Mouse (Mus musculus) midbrain, embryonic 13.5 days (tissue): Measurements from ENCODE around the gene Mief1. TPM values are rescaled to one million over a fixed set of nuclear protein-coding genes. Genes with fewer than 3 reads are reported as not detected.
A peak's percentile ranks its signal among the peaks of the same experiment; 100 is the strongest.

Experiments
- ATAC-seq: fragments of 200-750 bp; cut with Nextera tagmentation; 2 replicates; pipeline ENCODE4 v1.8.0; 2017; ENCODE audit warnings: mild to moderate bottlenecking, moderate TSS enrichment, moderate library complexity
- H3K27ac ChIP-seq: fragments of 300-500 bp; sonication (generic); 2 replicates; pipeline ENCODE4 v1.5.1; 2015; ENCODE audit warnings: inconsistent platforms, mild to moderate bottlenecking, moderate library complexity
- H3K27me3 ChIP-seq: fragments of 300-500 bp; sonication (generic); 2 replicates; pipeline ENCODE4 v1.6.1; 2015; ENCODE audit warnings: mild to moderate bottlenecking, inconsistent platforms
- H3K36me3 ChIP-seq: fragments of 300-500 bp; sonication (generic); 2 replicates; pipeline ENCODE4 v1.6.1; 2015; ENCODE audit warnings: mild to moderate bottlenecking, inconsistent platforms
- H3K4me1 ChIP-seq: fragments of 300-500 bp; sonication (generic); replicated peaks from 2 replicates; pipeline ENCODE4 v1.6.1; 2015; ENCODE audit warnings: inconsistent platforms
- H3K4me2 ChIP-seq: fragments of 300-500 bp; sonication (generic); replicated peaks from 2 replicates; pipeline ENCODE4 v1.6.1; 2015; ENCODE audit warnings: moderate library complexity, mild to moderate bottlenecking, inconsistent platforms
- H3K4me3 ChIP-seq: fragments of 300-500 bp; sonication (generic); replicated peaks from 2 replicates; pipeline ENCODE4 v1.5.1; 2015; ENCODE audit warnings: mild to moderate bottlenecking, inconsistent platforms
- H3K9ac ChIP-seq: fragments of 300-500 bp; sonication (generic); replicated peaks from 2 replicates; pipeline ENCODE4 v1.6.1; 2015; ENCODE audit warnings: mild to moderate bottlenecking, inconsistent platforms
- H3K9me3 ChIP-seq: fragments of 300-500 bp; sonication (generic); 2 replicates; pipeline ENCODE4 v1.6.1; 2016; ENCODE audit warnings: mild to moderate bottlenecking, inconsistent platforms
- WGBS: fragments of 180-500 bp; shearing (Covaris S2); methylation state at CpG from one replicate; pipeline ENCODE4 v1.1.7; 2015; 5-methylcytosine and 5-hydroxymethylcytosine counted together
- polyA plus RNA-seq: library from polyadenylated mRNA; unstranded; fragments of >200 nt; fragmentation: Nextera tagmentation; extraction: Ambion mirVana; gene quantifications from 2 replicates; pipeline ENCODE4 v1.2.1, GENCODE M21; 2015

The Mief1 gene
- polyA plus RNA-seq, 1 experiment from 2014 or later: 43.8 TPM

DNA sequence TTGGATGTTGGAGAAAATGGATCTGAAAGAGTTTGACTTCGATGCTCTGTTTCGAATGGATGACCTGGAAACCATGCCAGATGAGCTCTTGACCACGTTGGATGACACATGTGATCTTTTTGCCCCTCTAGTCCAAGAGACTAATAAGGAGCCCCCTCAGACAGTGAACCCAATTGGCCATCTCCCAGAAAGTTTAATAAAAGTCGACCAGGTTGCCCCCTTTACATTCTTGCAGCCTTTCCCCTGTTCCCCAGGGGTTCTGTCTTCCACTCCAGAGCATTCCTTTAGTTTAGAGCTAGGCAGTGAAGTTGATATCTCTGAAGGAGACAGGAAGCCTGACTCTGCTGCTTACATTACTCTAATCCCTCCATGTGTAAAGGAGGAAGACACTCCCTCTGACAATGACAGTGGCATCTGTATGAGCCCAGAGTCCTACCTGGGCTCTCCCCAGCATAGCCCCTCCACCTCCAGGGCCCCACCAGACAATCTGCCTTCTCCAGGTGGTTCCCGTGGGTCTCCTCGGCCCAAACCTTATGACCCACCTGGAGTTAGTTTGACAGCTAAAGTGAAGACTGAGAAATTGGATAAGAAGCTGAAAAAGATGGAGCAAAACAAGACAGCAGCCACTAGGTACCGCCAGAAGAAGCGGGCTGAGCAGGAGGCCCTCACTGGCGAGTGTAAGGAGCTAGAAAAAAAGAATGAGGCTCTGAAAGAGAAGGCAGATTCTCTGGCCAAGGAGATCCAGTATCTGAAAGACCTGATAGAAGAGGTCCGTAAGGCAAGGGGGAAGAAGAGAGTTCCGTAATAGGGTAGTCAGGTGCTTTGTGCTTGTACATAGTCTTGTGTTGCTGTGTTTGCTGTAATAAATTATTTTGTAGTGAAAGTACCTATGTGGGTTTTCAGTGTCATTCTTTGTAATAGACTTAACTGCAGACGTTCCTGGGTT, 23.1 kb downstream of the Mief1 start:
- H3K4me1 ChIP-seq: peaks cover 36% of the 10 kb centered on the region
- no peaks in the 10 kb centered on the region for H3K9me3 ChIP-seq
- H3K4me2 ChIP-seq: peak overlapping the region; percentile 98
- H3K27me3 ChIP-seq: no peaks in the 10 kb centered on the region
- H3K36me3 ChIP-seq: peaks cover 48% of the 10 kb centered on the region
- H3K27ac ChIP-seq: peak overlapping the region; percentile 98
- ATAC-seq: no peak
- peak overlapping the region; percentile 100 for H3K4me3 ChIP-seq
- WGBS: 65% methylated on average over 12 of the region's 12 CpGs
- H3K9ac ChIP-seq: peak overlapping the region; percentile 100

DNA sequence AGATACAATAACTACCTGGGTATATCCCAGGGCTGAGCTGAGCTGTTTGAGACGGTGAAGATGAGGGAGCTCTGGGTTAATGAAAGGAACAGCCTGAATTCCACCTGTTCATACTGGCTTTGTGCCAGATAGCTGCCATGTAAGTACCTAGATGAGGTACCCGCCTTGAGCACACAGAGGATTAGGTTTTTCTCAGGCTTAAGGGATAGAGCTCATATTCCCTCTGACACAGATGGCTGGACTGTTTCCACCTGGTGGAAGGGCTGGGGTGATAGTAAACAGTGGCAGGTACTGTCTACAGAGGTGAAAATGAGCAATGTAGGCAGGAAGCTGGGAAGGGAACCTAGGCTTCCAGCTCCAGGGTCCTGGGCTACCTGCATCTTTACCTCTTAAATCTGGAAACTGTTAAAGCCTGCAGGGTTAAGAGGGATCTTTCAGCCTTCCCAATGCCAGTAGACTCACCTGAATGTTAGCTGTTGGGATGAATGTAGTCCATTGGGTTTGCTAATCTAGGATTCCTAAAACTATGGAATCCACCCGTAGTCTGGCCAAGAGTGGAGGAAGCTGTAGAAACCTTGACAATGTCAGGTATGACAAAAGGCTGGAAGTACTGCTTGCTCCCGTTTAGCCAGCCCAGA, 23.9 kb downstream of the Mief1 start:
- H3K9ac ChIP-seq: peak overlapping the region; percentile 100; the same call in 1 of the 2 replicates
- ATAC-seq: no peak
- H3K4me2 ChIP-seq: peak overlapping the region; percentile 98
- H3K27me3 ChIP-seq: no peaks in the 10 kb centered on the region
- peak overlapping the region; percentile 100 for H3K4me3 ChIP-seq
- H3K36me3 ChIP-seq: peaks cover 45% of the 10 kb centered on the region
- peaks cover 42% of the 10 kb centered on the region for H3K4me1 ChIP-seq
- H3K9me3 ChIP-seq: no peaks in the 10 kb centered on the region
- 30% methylated on average over 4 of the region's 4 CpGs for WGBS
- peak overlapping the region; percentile 98 for H3K27ac ChIP-seq

DNA sequence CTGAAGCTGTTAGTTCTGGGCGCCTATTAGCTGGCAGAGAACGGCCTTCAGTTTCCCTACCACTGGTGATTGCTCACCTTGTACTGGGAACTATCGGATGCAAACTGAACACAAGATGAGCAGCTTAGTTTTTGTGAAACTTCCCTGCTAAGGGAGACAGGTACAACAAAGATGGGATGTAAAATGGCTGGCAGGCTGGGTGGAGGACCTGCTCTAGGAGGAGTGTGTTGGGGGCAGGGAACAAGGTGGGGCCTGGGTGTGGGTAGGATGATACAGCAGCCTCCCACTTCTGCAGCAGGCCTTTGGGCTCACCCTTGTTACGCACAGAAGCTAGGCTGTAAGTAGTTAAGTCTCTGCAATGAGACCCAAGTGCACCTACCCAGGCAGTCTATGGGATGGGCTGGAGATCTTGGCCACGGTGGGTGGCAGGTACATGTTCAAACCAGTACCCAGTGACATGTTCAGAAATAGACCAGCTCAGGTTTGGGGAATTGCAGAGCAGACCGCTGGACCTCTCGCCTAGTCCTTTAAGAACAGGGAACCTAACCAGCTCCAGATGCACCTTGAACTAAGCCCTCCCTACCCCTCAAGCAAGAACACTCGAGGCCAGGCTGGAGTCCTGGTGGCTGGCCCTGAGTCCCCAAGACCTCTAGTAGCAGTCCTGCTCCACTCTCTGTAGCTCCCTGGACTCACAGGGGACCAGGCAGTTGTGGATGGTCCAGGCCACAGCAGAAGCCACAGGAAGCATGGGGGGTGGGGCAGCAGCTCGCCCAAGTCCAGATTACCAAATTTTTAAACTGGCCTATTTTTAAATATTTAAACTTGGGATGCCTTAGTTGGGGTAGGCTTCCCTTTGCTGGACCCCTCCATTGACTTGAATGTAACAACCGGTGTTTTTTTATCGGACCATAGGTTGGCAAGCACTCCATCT, 24.7 kb downstream of the Mief1 start:
- peaks cover 45% of the 10 kb centered on the region for H3K36me3 ChIP-seq
- WGBS: 66% methylated on average over 11 of the region's 11 CpGs
- peak overlapping the region; percentile 98 for H3K27ac ChIP-seq
- H3K9me3 ChIP-seq: no peaks in the 10 kb centered on the region
- H3K4me2 ChIP-seq: peak overlapping the region; percentile 4; the same call in 1 of the 2 replicates
- H3K4me3 ChIP-seq: 0 out of 2 replicates have a peak overlapping the region, but pooled peaks have one; percentile 7
- H3K9ac ChIP-seq: peak overlapping the region; percentile 100; the same call in 1 of the 2 replicates
- H3K4me1 ChIP-seq: peaks cover 50% of the 10 kb centered on the region
- no peak for ATAC-seq
- no peaks in the 10 kb centered on the region for H3K27me3 ChIP-seq

DNA sequence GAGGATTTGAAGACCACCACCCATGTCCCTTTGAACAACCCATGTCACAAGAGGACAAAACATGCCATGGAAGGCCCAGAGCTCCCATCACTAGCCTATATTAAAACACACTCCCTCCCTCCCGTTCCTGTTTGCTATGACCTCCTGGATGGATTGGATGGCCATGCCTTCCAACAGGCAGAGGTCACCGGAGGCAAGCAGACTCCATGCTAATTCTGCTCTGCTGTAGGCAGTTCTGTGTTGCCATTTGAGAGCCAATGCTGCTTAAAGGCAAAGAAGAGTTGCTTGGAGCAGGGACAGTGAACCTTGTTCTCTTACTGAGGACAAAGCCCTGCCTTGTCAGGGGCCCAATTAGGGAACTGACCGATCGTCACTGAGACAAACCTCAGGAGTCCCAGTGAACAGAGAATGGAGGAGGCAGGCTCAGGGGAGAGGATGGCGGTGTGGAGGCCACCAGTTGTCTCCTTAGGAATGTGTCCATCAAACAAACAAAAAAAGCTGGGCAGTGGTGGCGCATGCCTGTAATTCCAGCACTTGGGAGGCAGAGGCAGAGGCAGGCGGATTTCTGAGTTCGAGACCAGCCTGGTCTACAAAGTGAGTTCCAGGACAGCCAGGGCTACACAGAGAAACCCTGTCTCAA, 25.7 kb downstream of the Mief1 start:
- H3K4me1 ChIP-seq: peaks cover 43% of the 10 kb centered on the region
- H3K36me3 ChIP-seq: peaks cover 45% of the 10 kb centered on the region
- no peak for ATAC-seq
- no peak overlapping the region for H3K4me3 ChIP-seq
- peak overlapping the region; percentile 60 for H3K27ac ChIP-seq
- H3K4me2 ChIP-seq: no peak overlapping the region
- no peak overlapping the region for H3K9ac ChIP-seq
- 73% methylated on average over 8 of the region's 8 CpGs for WGBS
- H3K9me3 ChIP-seq: no peaks in the 10 kb centered on the region
- H3K27me3 ChIP-seq: no peaks in the 10 kb centered on the region

DNA sequence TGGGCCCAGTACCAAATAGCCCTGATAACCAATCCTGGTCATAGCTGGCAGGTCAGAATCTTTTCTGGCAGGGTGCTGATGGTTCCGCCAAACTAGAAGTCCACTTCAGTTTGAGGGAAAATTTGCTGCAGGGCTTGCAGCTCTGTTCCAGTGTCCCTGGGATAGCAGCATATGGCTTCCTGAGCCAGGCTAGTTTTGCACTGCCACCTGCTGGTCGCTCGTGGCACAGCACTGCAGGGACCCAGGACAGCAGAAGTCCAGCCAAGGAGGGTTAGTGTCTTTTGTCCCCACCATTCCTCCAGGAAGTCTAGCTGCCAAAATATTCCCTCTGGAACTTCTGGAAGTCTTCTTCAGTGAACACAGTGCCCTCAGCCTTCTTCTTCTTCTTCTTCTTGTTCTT, 26.9 kb downstream of the Mief1 start:
- WGBS: 13% methylated on average over 3 of the region's 3 CpGs
- no peak overlapping the region; the same call in 1 of the 2 replicates for H3K27ac ChIP-seq

DNA sequence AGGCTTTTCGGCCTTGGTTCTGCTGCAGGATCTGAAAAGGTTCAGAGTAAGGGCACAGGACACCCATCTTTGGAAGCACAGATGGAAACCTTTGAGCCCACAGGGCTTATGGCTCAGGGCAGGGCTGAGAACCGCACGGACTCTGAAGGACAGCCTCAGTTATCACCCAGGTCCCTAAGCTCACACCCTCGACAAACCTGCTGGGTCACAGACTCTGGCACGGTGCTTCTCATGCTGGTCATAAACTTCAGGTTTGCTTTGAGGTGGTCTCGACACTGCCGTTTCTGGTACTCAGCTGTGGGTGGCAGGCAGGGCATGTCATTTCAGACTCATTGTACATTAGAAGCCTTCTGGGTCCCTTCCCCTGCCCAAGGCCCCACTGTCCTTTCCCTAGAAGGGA, 27.3 kb downstream of the Mief1 start:
- Histone ChIP-seq H3K36me3 (peaks cover 45% of the 10 kb centered on the region), H3K4me2 (no peak overlapping the region), H3K27ac (no peak overlapping the region), H3K9me3 (no peaks in the 10 kb centered on the region), H3K27me3 (no peaks in the 10 kb centered on the region), H3K9ac (no peak overlapping the region), H3K4me3 (no peak overlapping the region), H3K4me1 (peaks cover 45% of the 10 kb centered on the region)
- 85% methylated on average over 7 of the region's 7 CpGs for WGBS
- no peak for ATAC-seq

More for the DNA sequence above, 26.9 kb downstream of the Mief1 start:
- Histone ChIP-seq H3K36me3 (peaks cover 45% of the 10 kb centered on the region), H3K9me3 (no peaks in the 10 kb centered on the region), H3K4me1 (peaks cover 45% of the 10 kb centered on the region), H3K4me3 (no peak overlapping the region), H3K27me3 (no peaks in the 10 kb centered on the region), H3K9ac (no peak overlapping the region), H3K4me2 (no peak overlapping the region)
- no peak for ATAC-seq

DNA sequence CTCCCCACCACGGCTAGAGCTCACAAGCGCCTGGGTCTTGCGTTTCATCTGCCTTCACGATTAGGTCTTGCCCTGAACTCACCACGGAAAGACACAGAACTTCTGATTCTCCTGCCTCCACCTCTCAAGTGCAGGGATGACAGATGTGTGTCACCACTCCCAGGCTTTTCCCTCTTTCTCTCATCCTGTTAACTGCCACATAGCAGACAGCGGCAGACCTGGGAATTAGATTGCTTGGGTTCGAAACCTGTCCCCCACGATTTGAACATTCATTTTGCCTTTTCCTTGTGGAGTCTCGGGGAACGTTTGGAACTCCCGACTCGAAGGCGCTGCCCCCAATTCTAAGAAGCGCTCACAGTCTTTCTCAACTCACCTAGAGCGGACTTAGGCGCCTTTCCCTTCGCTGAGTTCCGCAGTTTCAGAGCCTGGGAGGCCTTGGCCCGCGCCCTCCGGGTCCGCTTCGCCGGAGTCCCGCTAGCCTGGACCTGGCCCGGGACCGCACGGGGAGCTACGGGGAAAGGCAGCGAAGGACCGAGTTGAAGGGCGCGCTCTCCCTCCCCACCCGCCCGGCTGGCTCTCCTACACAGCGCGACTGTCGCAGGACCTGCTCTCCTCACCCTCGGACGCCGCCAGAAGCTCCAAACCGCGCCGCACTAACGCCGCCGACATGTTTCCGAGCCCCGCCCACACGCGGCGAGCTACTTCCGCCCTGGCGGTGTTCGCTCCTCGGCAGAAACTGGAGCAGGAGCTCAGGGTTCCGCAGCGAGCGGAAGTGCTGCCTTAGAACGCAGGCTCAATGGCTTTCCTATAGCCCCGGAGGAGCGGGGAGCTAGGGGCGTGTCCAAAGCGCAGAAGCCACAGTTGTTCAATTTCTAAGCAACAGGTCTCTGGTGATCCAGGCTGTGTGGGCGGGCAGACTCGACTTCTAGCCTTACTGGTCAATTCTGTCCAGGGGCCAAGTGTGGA, 30.1 kb downstream of the Mief1 start, which contains the start of gene Rps19bp1:
Gene Rps19bp1 (minus strand): TSS at position 706 of the 966 bp plus-strand sequence.
- peak; percentile 92 for ATAC-seq
- 2% methylated on average over 66 of the region's 66 CpGs for WGBS
- Histone ChIP-seq H3K4me3 (peak within 1 kb of the TSS; percentile 89), H3K9me3 (no peaks in the 10 kb centered on the region), H3K36me3 (peaks cover 18% of the 10 kb centered on the region), H3K27me3 (no peaks in the 10 kb centered on the region), H3K4me2 (peak within 1 kb of the TSS; percentile 72), H3K4me1 (peaks cover 19% of the 10 kb centered on the region), H3K27ac (peak within 1 kb of the TSS; percentile 64), H3K9ac (peak within 1 kb of the TSS; percentile 89)

DNA sequence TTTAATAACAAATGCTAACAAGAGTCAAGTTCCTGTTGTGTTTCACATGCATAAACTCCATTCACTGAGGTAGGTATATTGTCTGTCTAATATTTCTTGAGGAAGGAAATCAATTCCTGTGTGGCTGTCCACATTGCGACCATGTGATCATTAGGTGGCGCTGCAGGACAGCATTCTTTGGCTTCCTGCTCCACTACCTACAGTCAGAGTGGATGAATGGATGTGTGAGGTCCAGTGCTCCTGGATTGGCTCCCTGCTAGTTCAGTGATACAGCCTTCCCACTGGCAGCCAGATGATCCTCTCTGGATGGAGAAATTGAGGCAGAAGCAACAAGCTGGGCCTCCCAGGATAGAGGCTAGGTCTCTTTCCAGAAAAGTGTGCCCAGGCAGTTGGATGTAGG, 32.5 kb downstream of the Mief1 start:
- H3K4me1 ChIP-seq: peaks cover 19% of the 10 kb centered on the region
- peak; percentile 61 for ATAC-seq
- no peaks in the 10 kb centered on the region for H3K27me3 ChIP-seq
- no peak overlapping the region for H3K4me3 ChIP-seq
- no peak overlapping the region for H3K9ac ChIP-seq
- H3K27ac ChIP-seq: no peak overlapping the region
- no peak overlapping the region for H3K4me2 ChIP-seq
- H3K36me3 ChIP-seq: no peaks in the 10 kb centered on the region
- no peaks in the 10 kb centered on the region for H3K9me3 ChIP-seq
- WGBS: 0% methylated on average over 2 of the region's 2 CpGs

DNA sequence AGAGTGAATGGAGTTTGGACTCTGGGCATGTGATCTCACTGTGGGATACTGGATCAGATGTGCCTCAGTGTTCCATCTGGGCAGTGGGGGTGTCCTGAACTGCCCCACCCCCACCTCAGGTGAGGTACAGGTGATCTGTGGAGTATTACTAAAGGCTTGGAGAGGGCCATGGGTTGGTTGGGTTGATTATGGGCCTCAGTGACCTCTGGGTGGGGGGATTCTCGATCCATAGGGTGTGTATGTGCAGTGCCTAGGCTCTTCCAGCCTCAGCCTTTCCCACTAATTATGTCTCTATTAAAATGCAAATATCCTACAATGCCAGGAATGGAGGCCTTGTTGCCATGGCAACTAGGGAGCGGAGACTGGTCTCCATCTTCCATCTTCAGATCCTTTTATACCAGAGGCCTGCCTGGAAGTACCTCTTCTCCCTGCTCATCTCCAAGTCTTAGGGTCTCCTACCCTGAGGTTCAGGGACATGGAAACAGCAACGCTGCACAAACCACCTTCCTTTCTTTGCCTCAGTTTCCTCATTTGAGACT, 38.1 kb downstream of the Mief1 start:
- H3K9me3 ChIP-seq: no peaks in the 10 kb centered on the region
- H3K27ac ChIP-seq: no peak overlapping the region
- no peak overlapping the region for H3K4me3 ChIP-seq
- no peak overlapping the region for H3K9ac ChIP-seq
- H3K4me2 ChIP-seq: no peak overlapping the region
- peaks cover 8% of the 10 kb centered on the region for H3K4me1 ChIP-seq
- no peak for ATAC-seq
- H3K36me3 ChIP-seq: no peaks in the 10 kb centered on the region
- peaks cover 25% of the 10 kb centered on the region for H3K27me3 ChIP-seq
- 42% methylated on average over 3 of the region's 3 CpGs for WGBS

DNA sequence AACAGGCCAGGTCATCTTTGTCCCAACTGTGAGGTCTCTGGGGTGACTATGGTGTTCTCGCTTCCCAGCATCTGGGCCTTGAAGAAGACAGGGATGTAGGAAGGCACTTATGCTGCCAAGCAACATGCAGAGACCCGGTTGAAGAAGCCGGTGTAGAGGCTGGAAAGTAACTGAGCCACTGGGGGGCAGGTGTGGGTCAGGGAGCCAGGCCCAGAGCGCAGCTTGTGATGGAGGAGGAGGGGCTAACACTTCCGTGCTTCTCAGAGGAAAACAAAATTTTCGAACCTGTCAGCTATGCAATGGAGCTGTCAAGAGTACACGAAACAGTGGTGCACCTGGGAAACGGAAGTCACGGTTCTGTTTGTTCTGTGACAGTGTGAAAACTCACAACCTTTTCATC, 43.3 kb downstream of the Mief1 start:
- Histone ChIP-seq H3K27ac (no peak overlapping the region), H3K4me3 (no peak overlapping the region), H3K4me2 (no peak overlapping the region), H3K36me3 (no peaks in the 10 kb centered on the region), H3K9me3 (no peaks in the 10 kb centered on the region), H3K27me3 (peaks cover 44% of the 10 kb centered on the region), H3K9ac (no peak overlapping the region), H3K4me1 (peaks cover 9% of the 10 kb centered on the region)
- WGBS: 44% methylated on average over 9 of the region's 9 CpGs
- ATAC-seq: 0 out of 2 replicates have a peak, but pooled peaks have one; percentile 32
